Mouse (Mus musculus): ENCODE measurements around the gene Tnni2.

Gene Tnni2

GRCm38 (mm10) chr7:142459299-142459691 is 17.7 kb downstream of the Tnni2 start:
- no peak for DNase-seq (ENCODE audit: low read depth, low spot score)

GRCm38 (mm10) chr7:142460636-142461077 is 19.0 kb downstream of the Tnni2 start, which contains the start of gene Lsp1:
Gene Lsp1 (plus strand): TSS chr7:142460809.
- no peak for DNase-seq (ENCODE audit: low read depth, low spot score)

GRCm38 (mm10) chr7:142461446-142461845 is 19.8 kb downstream of the Tnni2 start:
- no peak for DNase-seq (ENCODE audit: low read depth, low spot score)

GRCm38 (mm10) chr7:142462190-142462589 is 20.6 kb downstream of the Tnni2 start:
- no peak for DNase-seq (ENCODE audit: low read depth, low spot score)

DNA sequence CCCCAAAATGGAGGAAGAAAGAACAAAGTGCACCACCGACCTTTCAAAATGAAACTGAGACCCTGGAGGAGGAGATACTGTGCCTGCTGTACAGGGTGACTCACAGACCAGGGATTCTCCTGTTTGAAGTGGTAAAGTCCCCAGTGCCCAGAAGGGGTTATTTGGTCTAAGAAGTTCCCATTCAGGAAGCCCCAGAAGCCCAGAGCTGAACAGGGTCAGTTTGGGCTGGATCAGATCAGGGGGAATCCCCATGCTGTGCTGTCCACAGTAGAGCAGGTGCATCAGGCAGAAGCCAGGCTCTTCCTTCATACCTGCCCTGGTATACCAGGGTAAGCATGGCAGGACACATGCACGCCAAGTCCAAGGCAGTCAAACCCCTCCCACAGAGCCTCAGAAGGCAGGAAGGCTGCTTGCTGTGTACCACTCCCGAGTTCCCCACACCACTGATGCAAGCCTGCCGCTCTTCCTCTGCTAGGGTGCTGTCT is 21.0 kb downstream of the Tnni2 start:
- no peak for DNase-seq (ENCODE audit: low read depth, low spot score)

DNA sequence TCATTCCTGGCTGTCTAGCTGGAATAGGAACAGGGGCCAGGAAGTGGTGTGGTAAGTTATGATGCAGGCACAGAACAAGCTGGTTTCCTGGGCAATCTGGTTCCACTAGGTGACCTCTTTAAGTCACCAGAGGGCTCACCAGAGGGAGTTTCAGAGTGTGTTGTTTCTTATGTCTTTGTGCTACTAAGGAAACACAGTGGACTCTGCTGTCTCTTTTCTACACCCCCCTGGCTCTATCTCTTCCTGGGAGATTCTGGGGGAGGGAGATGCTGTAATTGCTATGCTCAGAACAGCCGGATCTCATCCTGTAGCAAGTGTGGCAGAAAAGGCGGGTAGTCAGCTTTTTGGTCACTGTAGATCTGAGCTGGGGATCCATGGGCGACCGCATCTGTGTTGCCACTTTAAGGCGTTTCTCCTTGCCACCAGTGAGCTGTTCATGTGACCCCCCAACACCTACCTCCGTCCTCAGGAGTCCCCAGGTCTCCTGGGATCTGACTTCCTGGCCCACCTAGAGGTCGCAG is 28.6 kb downstream of the Tnni2 start:
- DNase-seq (ENCODE audit: low read depth, low spot score), result no peak

GRCm38 (mm10) chr7:142470808-142471413 is 29.3 kb downstream of the Tnni2 start:
- peak; percentile 62 for DNase-seq (ENCODE audit: low read depth, low spot score)

DNA sequence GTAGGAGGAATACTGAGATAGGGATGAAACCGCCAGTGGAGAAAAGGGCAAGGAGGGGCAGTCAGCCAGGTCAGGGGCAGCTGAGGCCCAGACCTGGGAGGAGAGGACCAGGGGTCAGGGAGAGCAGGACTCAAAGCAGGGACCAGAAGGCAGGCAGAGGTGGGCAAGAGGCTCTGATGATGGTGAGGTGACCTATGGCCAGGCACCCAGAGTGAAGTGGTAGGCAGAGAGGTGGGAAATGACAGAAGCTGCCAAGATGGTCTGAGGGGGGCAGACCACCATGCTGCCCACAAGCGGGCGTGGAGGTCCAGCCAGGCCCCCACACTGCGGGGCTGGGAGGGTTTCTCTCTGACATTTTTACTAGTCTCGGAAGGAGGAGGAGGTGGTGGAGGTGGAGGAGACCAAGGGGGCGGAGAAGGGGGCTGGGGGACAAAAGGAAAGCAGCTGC is 29.8 kb downstream of the Tnni2 start:
- DNase-seq (ENCODE audit: low read depth, low spot score), result no peak

- DNase-seq (ENCODE audit: low read depth, low spot score), result no peak
Observed at GRCm38 (mm10) chr7:142471884-142472570, 30.4 kb downstream of the Tnni2 start.

DNA sequence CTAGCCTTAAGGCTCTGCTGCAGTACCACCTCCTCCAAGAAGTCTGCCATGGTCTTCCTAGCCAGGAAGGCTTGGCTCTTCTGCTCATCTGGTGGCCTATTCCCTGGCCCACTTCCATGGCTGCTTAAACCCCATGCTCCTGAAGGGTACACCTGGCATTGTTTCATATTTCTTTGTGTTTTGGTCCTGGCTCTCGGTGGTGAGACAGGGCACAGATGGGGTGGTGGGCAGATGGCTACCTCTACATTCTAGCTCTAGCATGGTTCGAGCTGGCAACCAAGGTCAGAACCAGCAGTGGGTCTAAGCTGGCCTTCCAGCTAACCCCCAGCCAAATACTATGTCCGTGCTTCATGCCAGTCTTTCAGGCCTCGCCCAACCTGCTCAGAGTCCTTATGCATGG is 31.3 kb downstream of the Tnni2 start:
- no peak for DNase-seq (ENCODE audit: low read depth, low spot score)

DNA sequence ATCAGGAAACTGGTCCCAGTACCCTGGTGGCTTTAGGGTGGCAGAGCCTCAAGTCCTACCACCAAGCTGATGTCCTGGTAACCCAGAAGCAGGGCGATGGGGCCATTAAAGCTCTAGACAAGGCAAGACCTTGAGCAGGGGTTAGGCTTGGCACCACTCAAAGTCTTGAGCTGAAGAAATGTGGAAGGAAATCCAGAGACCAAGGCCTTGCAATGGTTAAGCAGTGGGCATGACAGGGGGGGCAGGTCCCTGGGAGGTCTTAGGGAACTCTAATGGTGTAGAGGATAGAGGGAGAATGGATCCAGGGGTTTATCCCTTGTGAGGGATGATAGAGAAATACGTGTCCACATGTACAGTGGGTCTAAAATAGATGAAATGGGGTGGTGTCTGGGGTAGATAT is 31.9 kb downstream of the Tnni2 start:
- no peak for DNase-seq (ENCODE audit: low read depth, low spot score)

DNA sequence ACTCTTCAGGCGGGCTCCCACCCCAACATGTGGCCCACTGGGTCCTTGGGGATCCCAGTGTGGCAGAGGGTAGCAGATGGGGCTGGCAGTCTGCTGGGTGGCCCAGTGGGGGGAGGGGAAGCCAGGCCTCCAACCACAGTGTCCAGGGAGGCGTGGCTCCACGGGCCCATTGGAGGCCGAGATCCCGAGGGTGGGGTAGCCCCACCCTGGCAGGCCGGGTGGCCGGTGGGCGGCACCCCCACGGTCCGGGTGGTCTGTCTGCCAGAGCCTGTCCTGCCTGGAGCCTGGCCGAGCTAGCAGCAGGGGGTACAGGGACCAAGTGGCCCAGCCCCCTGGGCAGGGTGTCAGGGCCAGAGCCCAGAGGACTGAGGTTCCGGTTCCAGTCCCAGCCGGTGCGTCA is 33.2 kb downstream of the Tnni2 start:
- DNase-seq (ENCODE audit: low read depth, low spot score), result no peak

DNA sequence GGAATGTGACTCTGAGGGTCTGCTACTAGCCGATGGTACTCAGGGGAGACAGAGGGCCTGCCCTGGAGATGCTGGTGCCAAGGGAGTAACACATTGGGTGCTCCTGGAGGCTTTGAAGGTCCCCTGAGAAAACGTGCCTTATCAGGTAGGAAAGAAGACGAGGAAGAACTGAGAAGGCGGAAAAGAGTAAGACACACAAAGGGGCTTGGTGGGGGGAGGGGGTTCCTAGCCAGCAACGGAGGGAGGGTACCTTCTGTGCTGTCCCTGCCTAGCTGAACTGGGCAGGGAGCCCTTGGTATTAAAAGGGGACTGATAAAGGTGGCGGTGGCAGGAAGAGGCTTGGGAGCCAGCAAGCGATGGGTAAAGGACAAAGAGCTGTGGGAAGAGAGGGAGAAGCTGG is 34.0 kb downstream of the Tnni2 start:
- no peak for DNase-seq (ENCODE audit: low read depth, low spot score)

- no peak for DNase-seq (ENCODE audit: low read depth, low spot score)
Observed at GRCm38 (mm10) chr7:142476271-142476670, 34.7 kb downstream of the Tnni2 start.

DNA sequence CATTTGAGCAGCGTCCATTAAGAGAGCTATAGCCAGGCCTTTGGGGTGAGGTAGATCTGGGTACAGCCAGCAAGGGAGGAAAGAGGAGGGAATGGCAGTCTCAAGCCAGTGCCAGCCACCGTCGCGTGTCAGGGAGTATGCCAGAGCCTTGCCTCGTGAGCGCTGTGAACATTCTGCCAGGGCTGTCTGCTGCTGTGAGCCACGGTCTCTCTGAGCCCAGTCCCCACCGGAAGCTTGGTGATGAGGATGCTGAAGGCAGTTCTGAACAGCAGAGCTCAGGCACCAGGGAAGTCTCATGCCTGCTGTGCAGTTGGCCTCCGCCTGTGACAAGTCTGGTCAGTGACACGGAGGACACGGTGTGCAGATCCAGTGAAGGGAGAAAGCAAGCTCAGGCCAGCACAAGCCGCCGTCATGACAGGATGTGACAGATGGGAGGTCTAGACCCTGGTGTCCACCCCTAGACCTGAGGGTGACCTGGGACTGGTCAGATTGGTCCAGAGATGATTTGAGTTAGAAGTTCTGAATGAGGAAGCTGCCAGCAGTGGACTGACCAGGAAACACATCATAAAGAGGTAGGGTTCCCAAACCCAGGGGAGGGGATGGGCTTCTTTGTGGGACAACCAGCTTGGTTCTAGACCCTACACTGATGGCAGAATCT is 35.3 kb downstream of the Tnni2 start:
- DNase-seq (ENCODE audit: low read depth, low spot score), result no peak

DNA sequence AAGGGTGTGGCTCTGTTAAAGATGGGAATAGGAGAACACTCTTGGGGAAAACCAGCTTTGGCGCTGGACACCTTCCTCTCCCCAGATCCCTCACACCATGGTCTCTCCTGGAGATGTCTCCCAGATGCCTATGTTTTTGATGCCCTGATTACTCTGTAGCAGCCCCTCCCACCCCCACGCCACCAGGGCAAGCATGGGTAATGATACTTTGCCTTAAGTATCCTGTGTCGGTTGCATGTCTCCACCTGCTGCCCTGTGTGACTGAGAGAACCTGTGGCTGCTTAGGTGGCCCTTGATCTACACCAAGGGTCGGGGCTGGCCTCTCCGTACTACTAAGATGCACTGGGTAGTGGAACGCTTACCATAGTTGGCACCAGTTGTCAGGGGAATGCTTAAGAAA is 36.4 kb downstream of the Tnni2 start:
- no peak for DNase-seq (ENCODE audit: low read depth, low spot score)

- no peak for DNase-seq (ENCODE audit: low read depth, low spot score)
Observed at GRCm38 (mm10) chr7:142478574-142478973, 37.0 kb downstream of the Tnni2 start.

DNA sequence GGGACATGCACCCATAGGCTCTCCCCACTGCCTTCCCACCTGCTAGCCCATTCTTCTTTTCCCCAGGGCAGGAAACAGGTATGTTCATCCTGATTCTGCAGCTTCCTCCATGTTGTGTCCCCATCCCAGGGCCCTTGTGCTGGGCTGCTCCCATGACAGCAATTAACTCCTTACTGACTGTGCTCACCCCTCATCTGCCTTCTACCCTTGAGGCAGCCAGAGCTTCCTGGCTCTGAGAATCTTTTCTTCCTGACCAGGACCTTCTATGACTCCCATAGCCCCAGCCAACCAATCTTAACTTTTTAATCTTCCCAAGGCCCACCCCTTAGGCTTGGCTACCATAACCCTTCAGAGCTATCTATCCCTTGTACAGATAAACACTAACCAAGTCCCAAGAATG is 37.7 kb downstream of the Tnni2 start:
- DNase-seq (ENCODE audit: low read depth, low spot score), result no peak

- no peak for DNase-seq (ENCODE audit: low read depth, low spot score)
Observed at GRCm38 (mm10) chr7:142479886-142480285, 38.3 kb downstream of the Tnni2 start.

DNA sequence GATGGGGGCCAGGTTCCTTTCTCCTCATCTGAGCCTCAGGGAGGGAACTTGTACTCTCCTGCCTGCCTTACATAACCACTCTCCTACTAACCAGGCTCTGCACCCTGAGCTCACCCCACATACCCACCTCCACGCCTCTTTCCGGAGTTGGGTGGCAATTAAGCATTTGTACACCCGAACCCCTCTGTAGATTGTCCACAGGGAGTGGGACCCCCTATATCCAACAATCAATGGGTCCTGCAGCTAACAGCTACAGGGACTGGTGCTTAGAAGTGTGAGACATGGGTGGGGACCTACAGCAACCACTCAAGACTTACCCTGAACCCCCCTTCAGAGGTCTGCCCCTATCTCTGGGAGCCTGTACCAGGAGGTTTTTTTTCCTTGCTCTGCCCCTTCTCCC is 39.1 kb downstream of the Tnni2 start:
- no peak for DNase-seq (ENCODE audit: low read depth, low spot score)

DNA sequence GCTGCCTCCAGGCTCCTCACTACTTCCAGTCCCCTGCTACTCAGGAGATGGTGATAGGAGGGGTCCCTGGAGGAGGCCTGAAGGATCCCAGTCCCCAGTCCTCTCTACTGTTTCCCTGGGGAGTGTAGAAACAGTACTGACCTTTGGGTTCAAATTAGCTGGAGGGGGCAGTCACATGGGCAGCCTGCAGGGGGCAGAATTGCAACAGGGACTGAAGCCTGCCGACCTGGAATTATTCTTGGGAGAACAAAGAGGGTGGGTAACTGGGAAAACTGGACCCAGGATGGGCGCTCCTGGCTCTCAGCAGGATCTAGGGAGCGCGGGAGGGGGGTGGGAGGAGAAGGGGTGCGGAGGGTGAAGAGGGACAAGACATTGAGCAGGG is 39.6 kb downstream of the Tnni2 start:
- peak; percentile 79 for DNase-seq (ENCODE audit: low read depth, low spot score)

- peak; percentile 73 for DNase-seq (ENCODE audit: low read depth, low spot score)
Observed at GRCm38 (mm10) chr7:142481568-142482255, 40.1 kb downstream of the Tnni2 start.
